Mouse (Mus musculus): ENCODE measurements at regions not wholly inside any gene's neighbourhood (a gene's known extent, or its start where the extent isn't known, plus 50 kb on each side); places are given as distances from the start of the nearest gene placed in this dataset.

DNA sequence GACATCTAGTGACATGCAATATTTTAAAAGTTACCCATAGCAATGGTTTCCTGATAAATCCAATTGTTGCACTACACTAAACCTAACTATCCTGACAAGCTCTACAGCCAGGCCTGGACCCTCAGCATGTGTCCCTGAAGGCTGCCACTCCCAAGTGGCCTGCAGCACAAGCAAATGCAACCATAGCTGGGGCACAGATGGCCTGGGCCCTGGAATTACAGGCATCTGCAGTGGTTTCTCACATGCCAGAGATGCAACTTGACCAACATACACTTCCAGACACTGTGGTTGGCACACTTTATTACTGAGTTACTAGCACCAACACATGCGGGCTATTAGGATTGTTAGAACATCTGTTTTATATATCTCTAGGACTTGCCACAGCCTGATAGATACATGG is 60.3 kb upstream of the Csrp2 start:
- Histone ChIP-seq H3K36me3 (ENCODE audit: insufficient read depth, low read length) (no peaks in the 10 kb centered on the region), H3K4me1 (ENCODE audit: insufficient read depth, low read length) (no peaks in the 10 kb centered on the region), H3K9ac (replicated peaks; ENCODE audit: low read length) (no peak overlapping the region), H3K4me3 (ENCODE audit: low read length) (no peak overlapping the region), H3K4me2 (ENCODE audit: low read depth, low read length) (no peak overlapping the region), H3K27me3 (ENCODE audit: insufficient read depth, low read length) (no peaks in the 10 kb centered on the region), H3K27ac (no peak overlapping the region), H3K9me3 (ENCODE audit: low read length) (no peaks in the 10 kb centered on the region)
- ATAC-seq (no peak), DNase-seq (ENCODE audit: low spot score) (no peak)
- WGBS: 92% methylated on average over 1 of the region's 1 CpGs
- TF ChIP-seq CTCF (IDR thresholded peaks at IDR 0.05; ENCODE audit: low read depth): no peak
